Mouse (Mus musculus): ENCODE data around the gene Magi2. TPM values are rescaled to one million over a fixed set of nuclear protein-coding genes. Genes with fewer than 3 reads are reported as not detected.

Magi2 gene
- polyA plus RNA-seq, 1 experiment from 2014 or later: 1.9 TPM

- no peaks in the 10 kb centered on the region for H3K27me3 ChIP-seq (replicated peaks; ENCODE audit: insufficient read depth, low read length)
- TF ChIP-seq CTCF (IDR thresholded peaks at IDR 0.05): no peak
- TF ChIP-seq EP300 (IDR thresholded peaks at IDR 0.05): no peak
- H3K9me3 ChIP-seq (ENCODE audit: low read length): no peaks in the 10 kb centered on the region
- H3K4me1 ChIP-seq (ENCODE audit: insufficient read depth, low read depth, low read length): no peaks in the 10 kb centered on the region
- no peak overlapping the region for H3K9ac ChIP-seq (replicated peaks; ENCODE audit: low read depth)
- no peaks in the 10 kb centered on the region for H3K36me3 ChIP-seq (ENCODE audit: insufficient read depth, low read length)
- no peak overlapping the region for H3K27ac ChIP-seq (ENCODE audit: low read length)
- 21% methylated on average over 7 of the region's 7 CpGs for WGBS
- no peak overlapping the region for H3K4me3 ChIP-seq (ENCODE audit: low read depth, low read length)
- ATAC-seq (peak; percentile 54), DNase-seq (ENCODE audit: low spot score) (peak; percentile 37)
- H3K4me2 ChIP-seq (replicated peaks; ENCODE audit: low read depth, low read length): no peak overlapping the region
Observed at GRCm38 (mm10) chr5:20676193-20676871, 1449.5 kb downstream of the Magi2 start.

GRCm38 (mm10) chr5:20677246-20677645 lies 1450.4 kb downstream of the Magi2 start:
- Histone ChIP-seq H3K4me2 (replicated peaks; ENCODE audit: low read depth, low read length) (no peak overlapping the region), H3K4me3 (ENCODE audit: low read depth, low read length) (no peak overlapping the region), H3K27ac (ENCODE audit: low read length) (no peak overlapping the region), H3K9ac (replicated peaks; ENCODE audit: low read depth) (no peak overlapping the region), H3K36me3 (ENCODE audit: insufficient read depth, low read length) (no peaks in the 10 kb centered on the region), H3K9me3 (ENCODE audit: low read length) (no peaks in the 10 kb centered on the region), H3K4me1 (ENCODE audit: insufficient read depth, low read depth, low read length) (no peaks in the 10 kb centered on the region), H3K27me3 (replicated peaks; ENCODE audit: insufficient read depth, low read length) (no peaks in the 10 kb centered on the region)
- no peak for DNase-seq (ENCODE audit: low spot score)
- TF ChIP-seq EP300 (IDR thresholded peaks at IDR 0.05) (no peak), CTCF (IDR thresholded peaks at IDR 0.05) (no peak)
- ATAC-seq: no peak
- 69% methylated on average over 3 of the region's 3 CpGs for WGBS

- Histone ChIP-seq H3K9ac (replicated peaks; ENCODE audit: low read depth) (no peak overlapping the region), H3K36me3 (ENCODE audit: insufficient read depth, low read length) (no peaks in the 10 kb centered on the region), H3K4me3 (ENCODE audit: low read depth, low read length) (no peak overlapping the region), H3K27me3 (replicated peaks; ENCODE audit: insufficient read depth, low read length) (no peaks in the 10 kb centered on the region), H3K4me1 (ENCODE audit: insufficient read depth, low read depth, low read length) (no peaks in the 10 kb centered on the region), H3K9me3 (ENCODE audit: low read length) (no peaks in the 10 kb centered on the region), H3K4me2 (replicated peaks; ENCODE audit: low read depth, low read length) (no peak overlapping the region), H3K27ac (ENCODE audit: low read length) (no peak overlapping the region)
- TF ChIP-seq EP300 (IDR thresholded peaks at IDR 0.05): no peak
- TF ChIP-seq CTCF (IDR thresholded peaks at IDR 0.05): no peak
- WGBS: 67% methylated on average over 3 of the region's 3 CpGs
- no peak for DNase-seq (ENCODE audit: low spot score)
- no peak for ATAC-seq
Observed at GRCm38 (mm10) chr5:20678573-20678972, 1451.7 kb downstream of the Magi2 start.

- WGBS: 92% methylated on average over 6 of the region's 6 CpGs
- TF ChIP-seq EP300 (IDR thresholded peaks at IDR 0.05) (no peak), CTCF (IDR thresholded peaks at IDR 0.05) (no peak)
- ATAC-seq: no peak
Observed at GRCm38 (mm10) chr5:20679920-20680319, 1453.1 kb downstream of the Magi2 start.

GRCm38 (mm10) chr5:20680833-20681530 lies 1454.1 kb downstream of the Magi2 start:
- Histone ChIP-seq H3K4me1 (ENCODE audit: insufficient read depth, low read depth, low read length) (no peaks in the 10 kb centered on the region), H3K27ac (ENCODE audit: low read length) (no peak overlapping the region), H3K4me2 (replicated peaks; ENCODE audit: low read depth, low read length) (no peak overlapping the region), H3K36me3 (ENCODE audit: insufficient read depth, low read length) (no peaks in the 10 kb centered on the region), H3K27me3 (replicated peaks; ENCODE audit: insufficient read depth, low read length) (no peaks in the 10 kb centered on the region), H3K4me3 (ENCODE audit: low read depth, low read length) (no peak overlapping the region), H3K9me3 (ENCODE audit: low read length) (no peaks in the 10 kb centered on the region), H3K9ac (replicated peaks; ENCODE audit: low read depth) (no peak overlapping the region)
- WGBS: 75% methylated on average over 15 of the region's 15 CpGs
- peak; percentile 19 for DNase-seq (ENCODE audit: low spot score)
- no peak; the same call in 1 of the 2 replicates for ATAC-seq
- no peak for TF ChIP-seq CTCF (IDR thresholded peaks at IDR 0.05)
- no peak for TF ChIP-seq EP300 (IDR thresholded peaks at IDR 0.05)

More at GRCm38 (mm10) chr5:20679920-20680319, 1453.1 kb downstream of the Magi2 start:
- DNase-seq (ENCODE audit: low spot score): no peak
- no peaks in the 10 kb centered on the region for H3K4me1 ChIP-seq (ENCODE audit: insufficient read depth, low read depth, low read length)
- no peak overlapping the region for H3K4me2 ChIP-seq (replicated peaks; ENCODE audit: low read depth, low read length)
- H3K36me3 ChIP-seq (ENCODE audit: insufficient read depth, low read length): no peaks in the 10 kb centered on the region
- H3K27me3 ChIP-seq (replicated peaks; ENCODE audit: insufficient read depth, low read length): no peaks in the 10 kb centered on the region
- no peak overlapping the region for H3K4me3 ChIP-seq (ENCODE audit: low read depth, low read length)
- no peak overlapping the region for H3K27ac ChIP-seq (ENCODE audit: low read length)
- H3K9me3 ChIP-seq (ENCODE audit: low read length): no peaks in the 10 kb centered on the region
- no peak overlapping the region for H3K9ac ChIP-seq (replicated peaks; ENCODE audit: low read depth)

GRCm38 (mm10) chr5:20681660-20682059 lies 1454.8 kb downstream of the Magi2 start:
- TF ChIP-seq CTCF (IDR thresholded peaks at IDR 0.05) (no peak), EP300 (IDR thresholded peaks at IDR 0.05) (no peak)
- Histone ChIP-seq H3K36me3 (ENCODE audit: insufficient read depth, low read length) (no peaks in the 10 kb centered on the region), H3K27ac (ENCODE audit: low read length) (no peak overlapping the region), H3K9me3 (ENCODE audit: low read length) (no peaks in the 10 kb centered on the region), H3K4me3 (ENCODE audit: low read depth, low read length) (no peak overlapping the region), H3K27me3 (replicated peaks; ENCODE audit: insufficient read depth, low read length) (no peaks in the 10 kb centered on the region), H3K4me1 (ENCODE audit: insufficient read depth, low read depth, low read length) (no peaks in the 10 kb centered on the region), H3K4me2 (replicated peaks; ENCODE audit: low read depth, low read length) (no peak overlapping the region), H3K9ac (replicated peaks; ENCODE audit: low read depth) (no peak overlapping the region)
- DNase-seq (ENCODE audit: low spot score) (no peak), ATAC-seq (no peak)
- 62% methylated on average over 10 of the region's 10 CpGs for WGBS

Data from lung, postnatal 0 days (tissue).